Mouse (Mus musculus) testis, adult 2 months (tissue): ENCODE data around the gene Ccl26.

Experiments
- CTCF ChIP-seq: fragments of 200-500 bp; IDR thresholded peaks from 2 replicates; pipeline ENCODE4 v1.5.1; 2012; ENCODE audit warnings: low read depth, mild to moderate bottlenecking, inconsistent platforms, low read length, moderate library complexity; ENCODE audit not compliant: control insufficient read depth, insufficient read depth, insufficient replicate concordance
- POLR2A ChIP-seq: fragments of 200-500 bp; IDR thresholded peaks from 2 replicates; pipeline ENCODE4 v1.6.1; 2012; ENCODE audit warnings: low read depth, mild to moderate bottlenecking, inconsistent platforms, low read length, moderate library complexity; ENCODE audit not compliant: control insufficient read depth

DNA sequence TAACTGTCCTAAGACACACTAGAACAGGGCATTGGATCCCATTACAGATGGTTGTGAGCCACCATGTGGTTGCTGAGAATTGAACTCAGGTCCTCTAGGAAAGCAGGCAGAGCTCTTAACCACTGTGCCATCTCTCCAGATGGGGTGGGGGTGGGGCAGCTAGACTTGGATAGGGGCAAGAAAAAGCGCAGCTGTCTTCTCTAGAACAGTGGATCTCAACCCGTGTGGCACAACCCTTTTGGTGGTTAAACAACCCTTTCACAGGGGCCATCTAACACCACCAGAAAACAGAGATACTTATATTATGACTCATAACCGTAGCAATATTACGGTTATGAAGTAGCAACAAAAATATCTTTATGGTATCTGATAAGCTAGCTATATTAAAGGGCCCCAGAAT is 24.4 kb upstream of the Ccl26 start:
- no peak for TF ChIP-seq CTCF
- TF ChIP-seq POLR2A, result no peak
